Mouse (Mus musculus): ENCODE measurements at regions not wholly inside any gene's neighbourhood (a gene's known extent, or its start where the extent isn't known, plus 50 kb on each side); places are given as distances from the start of the nearest gene placed in this dataset.

DNA sequence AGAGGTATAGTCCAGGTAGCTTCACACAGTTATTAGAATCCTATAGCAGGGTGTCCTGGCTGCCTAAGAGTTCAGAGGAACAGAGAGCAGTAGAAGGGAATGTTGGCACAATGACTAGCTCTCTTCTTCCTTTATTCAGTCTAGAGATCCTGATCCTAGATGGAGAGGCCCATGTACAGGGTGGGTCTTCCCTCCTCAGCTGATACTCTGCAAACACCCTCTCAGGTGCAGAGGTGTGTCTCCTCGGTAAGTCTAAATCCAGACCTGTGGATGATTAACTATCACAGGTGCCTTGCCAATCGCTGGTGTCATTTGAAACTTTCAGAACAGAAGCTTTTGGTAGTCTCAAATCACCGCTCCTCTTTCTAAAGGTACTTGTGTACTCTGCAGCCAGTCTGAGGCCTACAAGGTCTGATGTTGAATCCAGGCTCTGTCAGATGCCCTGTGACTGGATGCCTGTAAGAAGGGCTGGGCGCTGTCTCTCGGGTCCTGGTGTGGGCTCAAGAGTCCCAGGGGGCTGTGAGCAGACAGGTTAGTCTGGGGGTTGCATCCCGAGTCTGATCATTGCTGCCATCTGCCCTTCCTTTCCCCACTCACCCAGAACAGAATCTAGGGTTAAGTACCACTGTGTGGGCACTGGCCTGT is 52.0 kb upstream of the Plcl2 start:
- ATAC-seq (ENCODE audit: insufficient read depth), result no peak
- no peak for DNase-seq (ENCODE audit: low read depth in 3 of 3, low spot score in 3 of 3)
- 64% methylated on average over 6 of the region's 6 CpGs for WGBS (ENCODE audit: insufficient replicate concordance)

DNA sequence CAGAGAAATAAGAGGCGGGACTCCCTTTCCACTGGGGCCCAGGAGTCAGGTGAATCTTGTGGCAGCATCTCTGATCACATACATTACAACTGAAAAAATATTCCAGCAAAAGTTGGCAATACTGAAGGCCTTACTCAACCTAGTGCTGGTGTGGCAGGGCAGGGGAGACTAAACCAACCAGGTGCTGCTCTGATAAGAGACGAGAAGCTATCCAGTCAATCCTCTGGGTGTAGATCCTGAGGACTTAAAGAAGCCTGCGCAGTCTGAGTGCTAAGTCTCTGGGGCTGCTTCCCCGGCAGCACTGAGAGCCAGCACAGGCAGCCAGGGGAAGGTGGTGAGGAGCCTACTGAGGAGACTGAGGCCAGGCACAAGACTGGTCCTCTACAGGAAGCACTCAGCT is 51.0 kb upstream of the Plcl2 start:
- Histone ChIP-seq H3K4me2 (ENCODE audit: low read depth) (no peak overlapping the region), H3K27ac (no peak overlapping the region), H3K4me1 (replicated peaks; ENCODE audit: control insufficient read depth in 2 of 2, insufficient read depth in 2 of 2, low read length in 1 of 2) (peaks cover 0 to 8% of the 10 kb centered on the region in 2 experiments; a peak in 2 of 4 replicates), H3K36me3 (replicated peaks; ENCODE audit: control insufficient read depth, insufficient read depth, low read depth) (no peaks in the 10 kb centered on the region), H3K27me3 (ENCODE audit: control insufficient read depth, insufficient read depth, low read length) (no peaks in the 10 kb centered on the region; the same call in 1 of the 2 replicates), H3K9me3 (ENCODE audit: control insufficient read depth, low read length) (no peaks in the 10 kb centered on the region), H3K4me3 (ENCODE audit: insufficient read depth in 1 of 2, low read depth in 2 of 2, low read length in 2 of 2) (no peak overlapping the region), H3K9ac (replicated peaks) (no peak overlapping the region)
- ATAC-seq (ENCODE audit: insufficient read depth) (no peak), DNase-seq (ENCODE audit: low read depth in 3 of 3, low spot score in 3 of 3) (no peak)
- TF ChIP-seq CTCF (IDR thresholded peaks at IDR 0.05; ENCODE audit: low read depth) (no peak), EP300 (IDR thresholded peaks at IDR 0.05; ENCODE audit: low read depth) (no peak)
- 39% methylated on average over 4 of the region's 4 CpGs for WGBS (ENCODE audit: insufficient replicate concordance)

More for the DNA sequence above, 52.0 kb upstream of the Plcl2 start:
- no peaks in the 10 kb centered on the region; the same call in 1 of the 2 replicates for H3K27me3 ChIP-seq (ENCODE audit: control insufficient read depth, insufficient read depth, low read length)
- no peak for TF ChIP-seq EP300 (IDR thresholded peaks at IDR 0.05; ENCODE audit: low read depth)
- TF ChIP-seq CTCF (IDR thresholded peaks at IDR 0.05; ENCODE audit: low read depth), result no peak
- H3K9me3 ChIP-seq (ENCODE audit: control insufficient read depth, low read length), result no peaks in the 10 kb centered on the region
- H3K36me3 ChIP-seq (replicated peaks; ENCODE audit: control insufficient read depth, insufficient read depth, low read depth), result no peaks in the 10 kb centered on the region
- no peak overlapping the region for H3K9ac ChIP-seq (replicated peaks)
- peaks cover 0 to 8% of the 10 kb centered on the region in 2 experiments; a peak in 2 of 4 replicates for H3K4me1 ChIP-seq (replicated peaks; ENCODE audit: control insufficient read depth in 2 of 2, insufficient read depth in 2 of 2, low read length in 1 of 2)
- no peak overlapping the region for H3K4me3 ChIP-seq (ENCODE audit: insufficient read depth in 1 of 2, low read depth in 2 of 2, low read length in 2 of 2)
- no peak overlapping the region for H3K27ac ChIP-seq
- no peak overlapping the region for H3K4me2 ChIP-seq (ENCODE audit: low read depth)
